Mouse (Mus musculus) neural tube, embryonic 14.5 days (tissue): Measurements from ENCODE around the gene Rln3. TPM values are rescaled to one million over a fixed set of nuclear protein-coding genes. Genes with fewer than 3 reads are reported as not detected.

ENCODE experiments used
- ATAC-seq: fragments of 200-750 bp; cut with Nextera tagmentation; 2 replicates; pipeline ENCODE4 v1.8.0; 2017; ENCODE audit warnings: low read depth, mild to moderate bottlenecking, moderate TSS enrichment, moderate library complexity
- H3K27ac ChIP-seq: fragments of 300-500 bp; sonication (generic); 2 replicates; pipeline ENCODE4 v1.5.1; 2014; ENCODE audit warnings: low read depth, mild to moderate bottlenecking, control low read depth, low read length, moderate library complexity, mixed read lengths
- H3K27me3 ChIP-seq: fragments of 300-500 bp; sonication (generic); 2 replicates; pipeline ENCODE4 v1.6.1; 2014; ENCODE audit warnings: low read length; ENCODE audit not compliant: control insufficient read depth, insufficient read depth
- H3K36me3 ChIP-seq: fragments of 300-500 bp; sonication (generic); 2 replicates; pipeline ENCODE4 v1.6.1; 2014; ENCODE audit warnings: low read length, mixed read lengths; ENCODE audit not compliant: control insufficient read depth, insufficient read depth
- H3K4me1 ChIP-seq: fragments of 300-500 bp; sonication (generic); 2 replicates; pipeline ENCODE4 v1.6.1; 2014; ENCODE audit warnings: low read length; ENCODE audit not compliant: control insufficient read depth, insufficient read depth
- H3K4me2 ChIP-seq: fragments of 300-500 bp; sonication (generic); 2 replicates; pipeline ENCODE4 v1.6.1; 2014; ENCODE audit warnings: mild to moderate bottlenecking, low read depth, low read length, control low read depth
- H3K4me3 ChIP-seq: fragments of 300-500 bp; sonication (generic); 2 replicates; pipeline ENCODE4 v1.5.1; 2014; ENCODE audit warnings: low read depth, low read length, control low read depth, mixed read lengths
- H3K9ac ChIP-seq: fragments of 300-500 bp; sonication (generic); replicated peaks from 2 replicates; pipeline ENCODE4 v1.6.1; 2014; ENCODE audit warnings: low read depth, mild to moderate bottlenecking, control low read depth, low read length, mixed read lengths
- H3K9me3 ChIP-seq: fragments of 300-500 bp; sonication (generic); 2 replicates; pipeline ENCODE4 v1.6.1; 2016; ENCODE audit warnings: low read length; ENCODE audit not compliant: control insufficient read depth
- WGBS: fragments of 180-500 bp; shearing (Covaris S2); extraction: QIAGEN DNeasy Blood & Tissue Kit; methylation state at CpG from one replicate; pipeline ENCODE4 v1.1.7; 2014; 5-methylcytosine and 5-hydroxymethylcytosine counted together
- polyA plus RNA-seq: library from polyadenylated mRNA; unstranded; fragments of >200 nt; fragmentation: Nextera tagmentation; extraction: Ambion mirVana; gene quantifications from 2 replicates; pipeline ENCODE4 v1.2.1, GENCODE M21; 2014

Gene Rln3
- polyA plus RNA-seq, 1 experiment from 2014 or later: 0.82 TPM

DNA sequence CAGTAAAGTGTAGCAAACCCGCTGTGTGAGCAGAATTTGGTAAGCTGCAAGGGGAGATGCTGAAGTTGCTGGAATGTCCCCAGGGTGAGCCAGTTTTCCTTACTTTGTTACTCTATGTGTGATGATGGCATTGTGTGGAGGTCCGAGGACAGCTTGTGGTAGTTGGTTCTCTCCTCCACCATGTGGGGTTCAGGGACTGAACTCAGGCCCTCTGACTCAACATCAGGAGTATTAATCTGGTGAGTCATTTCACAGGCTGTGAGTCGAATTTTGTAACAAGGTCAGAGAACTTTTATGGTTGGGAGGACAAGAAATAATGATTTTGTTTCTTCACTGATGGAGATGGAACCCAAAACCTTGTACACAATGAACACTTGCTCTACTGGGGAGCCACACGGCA lies 12.0 kb downstream of the Rln3 start:
- Histone ChIP-seq H3K27ac (no peak overlapping the region), H3K27me3 (no peaks in the 10 kb centered on the region)
- ATAC-seq: no peak

DNA sequence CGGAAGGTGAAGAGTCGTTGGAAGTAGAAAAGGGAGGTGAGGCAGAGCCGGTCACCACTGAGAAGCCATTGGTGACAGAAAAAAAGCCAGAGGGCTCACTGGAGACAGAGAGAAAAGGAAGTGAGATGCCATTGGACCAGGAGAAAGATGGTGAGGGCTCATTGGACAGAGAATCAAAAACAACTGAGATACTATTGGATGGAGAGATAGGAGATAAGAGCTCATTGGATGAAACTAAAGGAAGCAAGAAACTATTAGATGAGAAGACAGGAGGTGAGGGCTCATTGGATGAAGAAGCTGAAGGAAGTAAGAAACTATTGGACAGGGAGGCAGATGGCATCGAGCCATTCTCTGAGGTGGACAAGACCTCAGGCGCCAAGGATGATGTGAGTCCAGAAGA lies 15.5 kb downstream of the Rln3 start:
- no peaks in the 10 kb centered on the region for H3K36me3 ChIP-seq
- no peak overlapping the region for H3K9ac ChIP-seq
- no peaks in the 10 kb centered on the region for H3K9me3 ChIP-seq
- ATAC-seq: no peak
- H3K4me2 ChIP-seq: no peak overlapping the region
- H3K27ac ChIP-seq: no peak overlapping the region
- WGBS: 95% methylated on average over 5 of the region's 5 CpGs
- peaks cover 7% of the 10 kb centered on the region; the same call in 1 of the 2 replicates for H3K4me1 ChIP-seq
- peaks cover 3% of the 10 kb centered on the region; the same call in 1 of the 2 replicates for H3K27me3 ChIP-seq
- no peak overlapping the region for H3K4me3 ChIP-seq

More for the DNA sequence above, 12.0 kb downstream of the Rln3 start:
- H3K4me3 ChIP-seq: no peak overlapping the region
- no peak overlapping the region for H3K4me2 ChIP-seq
- 76% methylated on average over 4 of the region's 4 CpGs for WGBS
- no peak overlapping the region for H3K9ac ChIP-seq
- H3K9me3 ChIP-seq: no peaks in the 10 kb centered on the region
- H3K4me1 ChIP-seq: no peaks in the 10 kb centered on the region
- no peaks in the 10 kb centered on the region for H3K36me3 ChIP-seq

DNA sequence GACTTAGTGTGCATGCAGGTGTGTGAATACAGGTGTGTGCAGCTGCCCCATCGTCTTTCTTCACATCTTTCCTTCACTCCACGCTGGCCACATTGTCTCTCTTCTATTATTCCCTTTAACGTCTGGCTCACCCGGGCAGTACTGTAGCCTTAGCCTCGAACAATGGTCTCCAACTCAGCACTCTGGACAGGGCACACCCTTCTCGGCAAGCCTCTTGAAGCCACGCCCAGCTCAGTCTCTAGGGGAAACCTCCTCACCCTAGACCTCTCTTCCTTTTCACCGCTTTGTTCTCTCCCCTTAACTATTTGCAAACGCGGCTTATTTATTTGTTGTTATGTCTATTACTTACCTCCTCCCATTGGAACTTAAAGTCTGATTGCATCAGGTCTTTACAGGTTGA lies 17.4 kb downstream of the Rln3 start:
- WGBS: 14% methylated on average over 10 of the region's 10 CpGs
- no peak overlapping the region for H3K4me3 ChIP-seq
- H3K27me3 ChIP-seq: peaks cover 3% of the 10 kb centered on the region; the same call in 1 of the 2 replicates
- peaks cover 7% of the 10 kb centered on the region; the same call in 1 of the 2 replicates for H3K4me1 ChIP-seq
- H3K36me3 ChIP-seq: no peaks in the 10 kb centered on the region
- no peak for ATAC-seq
- no peaks in the 10 kb centered on the region for H3K9me3 ChIP-seq
- H3K9ac ChIP-seq: no peak overlapping the region
- no peak overlapping the region for H3K4me2 ChIP-seq
- no peak overlapping the region for H3K27ac ChIP-seq

DNA sequence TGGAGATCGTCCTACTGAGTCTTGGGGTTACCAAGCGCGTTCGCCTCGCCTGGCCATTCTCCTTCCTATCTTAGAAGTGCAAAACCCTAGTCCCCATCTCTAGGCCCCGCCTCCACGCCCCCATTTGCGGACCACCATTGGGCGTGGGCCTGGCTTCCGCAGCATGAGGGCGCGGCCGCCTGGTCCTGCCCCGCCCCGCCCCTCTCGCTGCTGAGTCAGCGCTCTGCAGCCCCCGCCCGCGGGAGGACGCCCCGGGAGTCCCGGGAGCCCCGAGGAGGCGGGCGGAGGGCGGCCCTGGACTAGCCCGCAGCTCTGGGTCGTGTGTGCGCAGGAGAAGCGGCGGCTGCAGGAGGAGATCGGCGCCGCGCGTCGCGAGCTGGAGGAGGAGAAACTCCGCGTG lies 18.9 kb downstream of the Rln3 start:
- peaks cover 3% of the 10 kb centered on the region; the same call in 1 of the 2 replicates for H3K27me3 ChIP-seq
- ATAC-seq: peak; percentile 78
- peak overlapping the region; percentile 53 for H3K9ac ChIP-seq
- under 1% methylated on average over 40 of the region's 41 CpGs for WGBS
- no peaks in the 10 kb centered on the region for H3K36me3 ChIP-seq
- peak overlapping the region; percentile 41 for H3K4me3 ChIP-seq
- peaks cover 7% of the 10 kb centered on the region; the same call in 1 of the 2 replicates for H3K4me1 ChIP-seq
- peak overlapping the region; percentile 86 for H3K4me2 ChIP-seq
- H3K27ac ChIP-seq: no peak overlapping the region
- no peaks in the 10 kb centered on the region for H3K9me3 ChIP-seq

DNA sequence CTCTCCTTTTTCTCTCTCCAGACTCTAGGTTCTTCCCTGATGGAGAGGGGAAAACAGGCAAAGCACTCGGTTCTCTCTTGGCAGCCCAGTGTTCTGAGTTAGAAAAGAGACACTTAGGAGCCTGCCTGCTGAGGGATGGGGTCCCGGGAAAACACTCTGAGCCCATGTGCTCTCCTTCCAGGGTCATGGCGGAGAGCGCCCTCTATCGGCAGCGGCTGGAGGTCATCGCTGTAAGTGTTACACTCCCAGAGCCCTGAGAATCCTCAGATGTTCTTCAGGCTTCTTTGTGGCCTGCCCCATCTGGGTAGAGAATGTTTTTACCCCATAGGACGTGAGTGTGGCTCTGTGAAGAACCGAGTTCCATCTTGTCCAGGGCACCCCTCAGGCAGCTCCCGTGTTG lies 20.6 kb downstream of the Rln3 start:
- peaks cover 7% of the 10 kb centered on the region; the same call in 1 of the 2 replicates for H3K4me1 ChIP-seq
- H3K9ac ChIP-seq: no peak overlapping the region
- H3K4me2 ChIP-seq: no peak overlapping the region
- H3K36me3 ChIP-seq: no peaks in the 10 kb centered on the region
- H3K27ac ChIP-seq: no peak overlapping the region
- no peaks in the 10 kb centered on the region for H3K9me3 ChIP-seq
- peaks cover 3% of the 10 kb centered on the region; the same call in 1 of the 2 replicates for H3K27me3 ChIP-seq
- ATAC-seq: no peak
- whole genome bisulfite sequencing: 12% methylated on average over 10 of the region's 10 CpGs
- no peak overlapping the region for H3K4me3 ChIP-seq

DNA sequence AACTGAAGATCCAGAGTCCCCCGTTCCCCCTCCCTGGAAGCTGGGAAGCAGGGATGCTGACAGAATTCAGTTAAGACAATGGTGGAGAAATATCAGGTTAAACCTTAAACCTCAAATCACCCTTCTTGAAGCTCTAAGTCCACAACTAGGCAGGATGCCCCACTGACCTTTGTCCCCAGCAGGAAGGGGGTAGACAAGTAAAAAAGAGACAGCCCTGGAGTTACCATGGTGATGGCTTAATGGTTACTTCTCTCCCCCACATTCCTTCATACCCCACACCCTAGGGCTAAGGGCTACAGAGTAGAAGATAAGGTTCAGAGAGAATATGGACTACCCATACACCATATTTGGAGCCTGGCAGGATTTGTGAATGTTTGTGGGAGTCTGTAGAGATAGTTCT lies 21.2 kb downstream of the Rln3 start:
- no peak overlapping the region for H3K27ac ChIP-seq
- H3K9me3 ChIP-seq: no peaks in the 10 kb centered on the region
- no peak overlapping the region for H3K4me2 ChIP-seq
- H3K4me3 ChIP-seq: no peak overlapping the region
- no peaks in the 10 kb centered on the region for H3K36me3 ChIP-seq
- H3K9ac ChIP-seq: no peak overlapping the region
- no peak for ATAC-seq
- peaks cover 7% of the 10 kb centered on the region; the same call in 1 of the 2 replicates for H3K4me1 ChIP-seq
- WGBS: 73% methylated on average over 1 of the region's 1 CpGs
- peaks cover 3% of the 10 kb centered on the region; the same call in 1 of the 2 replicates for H3K27me3 ChIP-seq

DNA sequence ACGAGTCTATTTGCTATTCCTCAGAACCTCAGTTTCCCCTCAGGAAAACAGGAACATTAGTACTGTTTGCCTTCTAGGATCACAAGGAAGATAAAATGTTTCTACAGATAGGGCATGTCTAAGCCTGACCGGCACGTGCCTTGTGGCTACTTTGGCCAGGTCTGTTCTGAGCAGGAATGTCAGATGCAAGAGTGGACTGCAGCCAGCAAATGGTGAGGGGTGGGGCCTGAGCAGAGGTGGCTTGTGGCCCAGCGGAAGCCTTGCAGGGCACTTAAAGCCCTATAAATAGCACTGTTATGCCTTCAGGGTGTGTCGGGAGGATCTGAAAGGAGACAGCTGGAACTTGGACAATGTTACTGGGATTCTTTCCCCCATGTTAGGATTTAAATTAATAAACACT lies 21.7 kb downstream of the Rln3 start:
- Histone ChIP-seq H3K9ac (no peak overlapping the region), H3K27me3 (peaks cover 3% of the 10 kb centered on the region; the same call in 1 of the 2 replicates), H3K36me3 (no peaks in the 10 kb centered on the region), H3K9me3 (no peaks in the 10 kb centered on the region), H3K4me2 (no peak overlapping the region), H3K27ac (no peak overlapping the region), H3K4me1 (peaks cover 7% of the 10 kb centered on the region; the same call in 1 of the 2 replicates), H3K4me3 (no peak overlapping the region)
- WGBS: 37% methylated on average over 5 of the region's 5 CpGs
- no peak for ATAC-seq

DNA sequence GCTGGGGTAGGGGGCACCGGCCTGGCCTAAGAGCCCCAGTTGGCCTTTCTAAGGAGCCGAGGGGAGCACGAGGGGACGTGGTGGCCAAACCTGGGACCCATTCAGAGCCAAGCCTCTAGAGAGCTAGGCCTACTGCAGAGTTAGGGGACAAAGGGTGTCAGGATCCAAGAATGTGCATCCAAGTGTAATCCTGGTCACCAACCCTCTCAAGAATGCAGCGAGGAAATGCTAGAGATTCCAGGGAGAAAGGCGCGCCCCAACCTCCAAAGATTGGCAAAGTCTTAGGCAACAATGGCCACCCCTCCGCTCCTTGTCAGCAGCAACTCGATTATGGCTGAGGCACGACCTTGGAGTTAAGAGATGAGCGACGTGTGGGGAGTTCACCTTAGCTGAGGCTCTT lies 23.2 kb downstream of the Rln3 start:
- ATAC-seq: no peak
- peaks cover 7% of the 10 kb centered on the region; the same call in 1 of the 2 replicates for H3K4me1 ChIP-seq
- H3K4me2 ChIP-seq: no peak overlapping the region
- no peaks in the 10 kb centered on the region for H3K36me3 ChIP-seq
- peaks cover 3% of the 10 kb centered on the region; the same call in 1 of the 2 replicates for H3K27me3 ChIP-seq
- WGBS: 55% methylated on average over 12 of the region's 12 CpGs
- no peak overlapping the region for H3K9ac ChIP-seq
- H3K4me3 ChIP-seq: no peak overlapping the region
- no peak overlapping the region for H3K27ac ChIP-seq
- no peaks in the 10 kb centered on the region for H3K9me3 ChIP-seq

DNA sequence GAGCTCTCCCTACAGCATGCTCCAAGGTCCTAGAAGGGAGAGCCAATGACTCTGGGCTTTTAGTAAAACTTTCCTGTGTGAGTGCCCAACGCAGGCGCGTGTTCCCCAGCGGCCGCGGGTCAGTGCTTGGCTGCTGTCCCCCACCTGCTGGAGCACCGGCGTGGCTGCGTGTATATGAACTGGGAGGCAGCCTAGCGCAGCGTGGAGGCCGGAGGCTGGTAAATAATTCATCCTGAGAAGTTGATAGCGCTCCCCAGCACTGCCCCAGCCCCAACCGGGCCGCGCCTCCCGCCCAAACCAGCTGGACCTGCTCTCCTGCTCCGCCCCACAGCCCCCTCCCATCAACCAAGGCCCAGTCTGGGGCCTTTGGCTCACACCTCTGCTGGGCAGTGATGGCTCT lies 23.7 kb downstream of the Rln3 start, which contains the start of gene Palm3:
Gene Palm3 (plus strand): TSS at position 376 of the 400 bp plus-strand sequence.
- Histone ChIP-seq H3K4me3 (no peak within 1 kb of the TSS), H3K27me3 (peaks cover 3% of the 10 kb centered on the region; the same call in 1 of the 2 replicates), H3K4me2 (no peak within 1 kb of the TSS), H3K27ac (no peak within 1 kb of the TSS), H3K9ac (no peak within 1 kb of the TSS), H3K9me3 (no peaks in the 10 kb centered on the region), H3K4me1 (peaks cover 6% of the 10 kb centered on the region; the same call in 1 of the 2 replicates), H3K36me3 (no peaks in the 10 kb centered on the region)
- no peak for ATAC-seq
- 6% methylated on average over 18 of the region's 18 CpGs for WGBS
